Mouse (Mus musculus): Measurements from ENCODE around the gene Fas. TPM values are rescaled to one million over a fixed set of nuclear protein-coding genes. Genes with fewer than 3 reads are reported as not detected.

Gene Fas
- polyA plus RNA-seq, 1 experiment, result not detected

- no peaks in the 10 kb centered on the region for H3K9me3 ChIP-seq (ENCODE audit: control insufficient read depth, low read length)
- no peaks in the 10 kb centered on the region for H3K4me1 ChIP-seq (ENCODE audit: control insufficient read depth)
- no peaks in the 10 kb centered on the region; the same call in 1 of the 2 replicates for H3K36me3 ChIP-seq (ENCODE audit: control insufficient read depth)
- H3K27me3 ChIP-seq (ENCODE audit: control insufficient read depth), result no peaks in the 10 kb centered on the region
- H3K4me3 ChIP-seq (replicated peaks), result no peak overlapping the region
- TF ChIP-seq TAL1 (IDR thresholded peaks at IDR 0.05; ENCODE audit: low read length), result no peak
- TF ChIP-seq GATA1 (IDR thresholded peaks at IDR 0.05; ENCODE audit: low read length), result no peak
These were observed 21.8 kb downstream of the Fas start for GRCm38 (mm10) chr19:34312151-34312728.

GRCm38 (mm10) chr19:34328051-34328450 is 37.6 kb downstream of the Fas start:
- no peaks in the 10 kb centered on the region for H3K9me3 ChIP-seq (ENCODE audit: control insufficient read depth, low read length)
- no peak overlapping the region for H3K4me3 ChIP-seq (replicated peaks)
- H3K4me1 ChIP-seq (ENCODE audit: control insufficient read depth), result no peaks in the 10 kb centered on the region
- H3K36me3 ChIP-seq (ENCODE audit: control insufficient read depth), result no peaks in the 10 kb centered on the region
- no peak for TF ChIP-seq GATA1 (IDR thresholded peaks at IDR 0.05; ENCODE audit: low read length)
- TF ChIP-seq TAL1 (IDR thresholded peaks at IDR 0.05; ENCODE audit: low read length), result no peak
- H3K27me3 ChIP-seq (ENCODE audit: control insufficient read depth), result no peaks in the 10 kb centered on the region

- no peak for TF ChIP-seq GATA1 (IDR thresholded peaks at IDR 0.05; ENCODE audit: low read length)
- no peak for TF ChIP-seq TAL1 (IDR thresholded peaks at IDR 0.05; ENCODE audit: low read length)
- H3K4me1 ChIP-seq (ENCODE audit: control insufficient read depth), result no peaks in the 10 kb centered on the region
- H3K9me3 ChIP-seq (ENCODE audit: control insufficient read depth, low read length), result no peaks in the 10 kb centered on the region
- H3K36me3 ChIP-seq (ENCODE audit: control insufficient read depth), result no peaks in the 10 kb centered on the region
- H3K27me3 ChIP-seq (ENCODE audit: control insufficient read depth), result no peaks in the 10 kb centered on the region
- no peak overlapping the region for H3K4me3 ChIP-seq (replicated peaks)
These were observed 43.8 kb downstream of the Fas start for GRCm38 (mm10) chr19:34334300-34334699.

- Histone ChIP-seq H3K27me3 (ENCODE audit: control insufficient read depth) (no peaks in the 10 kb centered on the region), H3K36me3 (ENCODE audit: control insufficient read depth) (no peaks in the 10 kb centered on the region), H3K9me3 (ENCODE audit: control insufficient read depth, low read length) (no peaks in the 10 kb centered on the region), H3K4me3 (replicated peaks) (no peak overlapping the region), H3K4me1 (ENCODE audit: control insufficient read depth) (no peaks in the 10 kb centered on the region)
- no peak for TF ChIP-seq GATA1 (IDR thresholded peaks at IDR 0.05; ENCODE audit: low read length)
- no peak for TF ChIP-seq TAL1 (IDR thresholded peaks at IDR 0.05; ENCODE audit: low read length)
These were observed 54.2 kb downstream of the Fas start for GRCm38 (mm10) chr19:34344702-34345101.

GRCm38 (mm10) chr19:34345616-34346267 is 55.3 kb downstream of the Fas start:
- no peak for TF ChIP-seq TAL1 (IDR thresholded peaks at IDR 0.05; ENCODE audit: low read length)
- TF ChIP-seq GATA1 (IDR thresholded peaks at IDR 0.05; ENCODE audit: low read length), result no peak
- H3K36me3 ChIP-seq (ENCODE audit: control insufficient read depth), result no peaks in the 10 kb centered on the region
- no peaks in the 10 kb centered on the region for H3K4me1 ChIP-seq (ENCODE audit: control insufficient read depth)
- no peaks in the 10 kb centered on the region for H3K27me3 ChIP-seq (ENCODE audit: control insufficient read depth)
- no peaks in the 10 kb centered on the region for H3K9me3 ChIP-seq (ENCODE audit: control insufficient read depth, low read length)
- no peak overlapping the region for H3K4me3 ChIP-seq (replicated peaks)

- Histone ChIP-seq H3K4me1 (ENCODE audit: control insufficient read depth) (no peaks in the 10 kb centered on the region), H3K36me3 (ENCODE audit: control insufficient read depth) (no peaks in the 10 kb centered on the region), H3K27me3 (ENCODE audit: control insufficient read depth) (no peaks in the 10 kb centered on the region), H3K9me3 (ENCODE audit: control insufficient read depth, low read length) (no peaks in the 10 kb centered on the region), H3K4me3 (replicated peaks) (no peak overlapping the region)
- no peak for TF ChIP-seq TAL1 (IDR thresholded peaks at IDR 0.05; ENCODE audit: low read length)
These were observed 62.9 kb downstream of the Fas start for GRCm38 (mm10) chr19:34353291-34353805.

GRCm38 (mm10) chr19:34362639-34363038 is 72.2 kb downstream of the Fas start:
- no peaks in the 10 kb centered on the region for H3K36me3 ChIP-seq (ENCODE audit: control insufficient read depth)
- TF ChIP-seq GATA1 (IDR thresholded peaks at IDR 0.05; ENCODE audit: low read length) (no peak), TAL1 (IDR thresholded peaks at IDR 0.05; ENCODE audit: low read length) (no peak)

GRCm38 (mm10) chr19:34369551-34369950 is 79.1 kb downstream of the Fas start:
- Histone ChIP-seq H3K27me3 (ENCODE audit: control insufficient read depth) (no peaks in the 10 kb centered on the region), H3K4me1 (ENCODE audit: control insufficient read depth) (no peaks in the 10 kb centered on the region), H3K4me3 (replicated peaks) (no peak overlapping the region), H3K36me3 (ENCODE audit: control insufficient read depth) (no peaks in the 10 kb centered on the region), H3K9me3 (ENCODE audit: control insufficient read depth, low read length) (no peaks in the 10 kb centered on the region)
- no peak for TF ChIP-seq GATA1 (IDR thresholded peaks at IDR 0.05; ENCODE audit: low read length)
- TF ChIP-seq TAL1 (IDR thresholded peaks at IDR 0.05; ENCODE audit: low read length), result no peak

More at GRCm38 (mm10) chr19:34362639-34363038, 72.2 kb downstream of the Fas start:
- no peaks in the 10 kb centered on the region for H3K4me1 ChIP-seq (ENCODE audit: control insufficient read depth)
- no peaks in the 10 kb centered on the region for H3K27me3 ChIP-seq (ENCODE audit: control insufficient read depth)
- H3K4me3 ChIP-seq (replicated peaks), result no peak overlapping the region
- no peaks in the 10 kb centered on the region for H3K9me3 ChIP-seq (ENCODE audit: control insufficient read depth, low read length)

GRCm38 (mm10) chr19:34370397-34370796 is 79.9 kb downstream of the Fas start:
- no peaks in the 10 kb centered on the region for H3K36me3 ChIP-seq (ENCODE audit: control insufficient read depth)
- no peaks in the 10 kb centered on the region for H3K4me1 ChIP-seq (ENCODE audit: control insufficient read depth)
- no peak for TF ChIP-seq GATA1 (IDR thresholded peaks at IDR 0.05; ENCODE audit: low read length)
- TF ChIP-seq TAL1 (IDR thresholded peaks at IDR 0.05; ENCODE audit: low read length), result no peak
- H3K9me3 ChIP-seq (ENCODE audit: control insufficient read depth, low read length), result no peaks in the 10 kb centered on the region
- H3K27me3 ChIP-seq (ENCODE audit: control insufficient read depth), result no peaks in the 10 kb centered on the region
- no peak overlapping the region for H3K4me3 ChIP-seq (replicated peaks)

Other genes with a start within 250 kb of the Fas start
- 0.03 TPM in 1 of 2 replicates, not detected in the other for gene Lipn, start 223.3 kb upstream of the Fas start, polyA plus RNA-seq (2012)
- not detected in 2 replicates for gene Lipm, start 189.7 kb upstream of the Fas start, polyA plus RNA-seq (2012)
- not detected in 2 replicates for gene Ankrd22, start 124.6 kb upstream of the Fas start, polyA plus RNA-seq (2012)
- gene Stambpl1, start 98.4 kb upstream of the Fas start, polyA plus RNA-seq (2012), result not detected in 2 replicates
- not detected in 2 replicates for gene Acta2, start 35.1 kb upstream of the Fas start, polyA plus RNA-seq (2012)
- not detected in 2 replicates for gene Ch25h, start 184.5 kb downstream of the Fas start, polyA plus RNA-seq (2012)
- gene Lipa, start 236.8 kb downstream of the Fas start, polyA plus RNA-seq (2012), result 0.02 and 0.03 TPM in 2 replicates